Mouse (Mus musculus): ENCODE results near the gene Ccdc186. TPM values are rescaled to one million over a fixed set of nuclear protein-coding genes. Genes with fewer than 3 reads are reported as not detected.

Gene Ccdc186
- 18.3 and 23.3 TPM in 2 replicates for polyA plus RNA-seq (2015; fragmentation: Nextera tagmentation; extraction: Ambion mirVana)

DNA sequence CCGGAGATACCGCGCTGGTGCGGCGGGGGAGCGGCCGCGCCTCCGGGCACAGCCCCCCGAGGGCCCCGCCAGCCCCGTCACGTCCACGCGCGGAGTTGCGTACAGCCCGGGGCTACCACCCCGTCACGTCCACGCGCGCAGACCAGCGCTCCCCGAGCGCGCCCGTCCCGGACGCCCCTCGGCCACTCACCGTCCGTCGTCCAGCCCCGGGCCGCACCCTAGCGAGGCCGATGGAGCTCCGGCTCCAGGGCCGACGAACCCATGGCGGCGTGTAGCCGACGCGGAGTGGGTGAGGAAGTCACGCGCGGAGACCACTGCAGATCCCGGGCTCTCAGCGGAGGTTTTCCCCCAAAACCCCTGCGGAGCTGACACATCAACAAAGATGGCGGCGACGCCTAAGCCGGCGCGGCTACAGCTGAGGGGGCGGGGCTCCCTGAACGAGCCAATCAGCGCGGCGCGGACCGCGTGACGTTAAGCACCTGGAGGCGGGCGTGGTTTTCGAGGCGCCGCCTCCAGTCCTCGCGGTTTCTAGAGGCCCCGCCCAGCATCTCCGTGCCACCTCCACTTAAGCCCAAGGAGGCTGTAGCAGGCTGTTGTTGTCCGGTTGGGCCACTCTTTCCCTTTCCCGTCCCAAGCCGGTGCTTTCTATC lies at the start of gene Ccdc186:
Gene Ccdc186, minus strand, starts transcription at position 393 of the 650 bp plus-strand sequence.
- peak; percentile 95 for ATAC-seq (replicated peaks; ENCODE audit: low FRiP score)
- H3K4me1 ChIP-seq, result peaks cover 45% of the 10 kb centered on the region
- H3K9me3 ChIP-seq (replicated peaks), result no peaks in the 10 kb centered on the region
- peaks cover 13% of the 10 kb centered on the region for H3K27me3 ChIP-seq
- no peaks in the 10 kb centered on the region for H3K36me3 ChIP-seq
- WGBS, result under 1% methylated on average over 79 of the region's 79 CpGs
- H3K4me2 ChIP-seq, result peak within 1 kb of the TSS; percentile 70
- peak within 1 kb of the TSS; percentile 80 for H3K27ac ChIP-seq
- peak within 1 kb of the TSS; percentile 94 for H3K9ac ChIP-seq
- H3K4me3 ChIP-seq (replicated peaks), result peak within 1 kb of the TSS; percentile 96

- peaks cover 30% of the 10 kb centered on the region for H3K27me3 ChIP-seq
- 70% methylated on average over 4 of the region's 4 CpGs for WGBS
- H3K36me3 ChIP-seq, result no peaks in the 10 kb centered on the region
- ATAC-seq (replicated peaks; ENCODE audit: low FRiP score), result no peak
- H3K27ac ChIP-seq, result no peak overlapping the region
- H3K4me2 ChIP-seq, result no peak overlapping the region
- no peak overlapping the region for H3K4me3 ChIP-seq (replicated peaks)
- H3K9ac ChIP-seq, result no peak overlapping the region
- H3K9me3 ChIP-seq (replicated peaks), result no peaks in the 10 kb centered on the region
- H3K4me1 ChIP-seq, result peaks cover 13% of the 10 kb centered on the region
Observed at GRCm38 (mm10) chr19:56867701-56868100, 45.7 kb upstream of the Ccdc186 start.

GRCm38 (mm10) chr19:56856455-56856854 lies 34.5 kb upstream of the Ccdc186 start:
- ATAC-seq (replicated peaks; ENCODE audit: low FRiP score), result no peak
- Histone ChIP-seq H3K4me2 (no peak overlapping the region), H3K27me3 (no peaks in the 10 kb centered on the region), H3K4me1 (0 out of 2 replicates have a peak, but pooled peaks cover 3% of the 10 kb centered on the region), H3K9ac (no peak overlapping the region), H3K36me3 (no peaks in the 10 kb centered on the region), H3K4me3 (replicated peaks) (no peak overlapping the region), H3K27ac (no peak overlapping the region), H3K9me3 (replicated peaks) (no peaks in the 10 kb centered on the region)
- 34% methylated on average over 5 of the region's 5 CpGs for WGBS

GRCm38 (mm10) chr19:56852590-56852989 lies 30.6 kb upstream of the Ccdc186 start:
- Histone ChIP-seq H3K27me3 (no peaks in the 10 kb centered on the region), H3K27ac (no peak overlapping the region), H3K4me3 (replicated peaks) (no peak overlapping the region), H3K9me3 (replicated peaks) (no peaks in the 10 kb centered on the region), H3K4me2 (no peak overlapping the region), H3K9ac (no peak overlapping the region), H3K4me1 (no peaks in the 10 kb centered on the region), H3K36me3 (no peaks in the 10 kb centered on the region)
- ATAC-seq (replicated peaks; ENCODE audit: low FRiP score), result no peak

DNA sequence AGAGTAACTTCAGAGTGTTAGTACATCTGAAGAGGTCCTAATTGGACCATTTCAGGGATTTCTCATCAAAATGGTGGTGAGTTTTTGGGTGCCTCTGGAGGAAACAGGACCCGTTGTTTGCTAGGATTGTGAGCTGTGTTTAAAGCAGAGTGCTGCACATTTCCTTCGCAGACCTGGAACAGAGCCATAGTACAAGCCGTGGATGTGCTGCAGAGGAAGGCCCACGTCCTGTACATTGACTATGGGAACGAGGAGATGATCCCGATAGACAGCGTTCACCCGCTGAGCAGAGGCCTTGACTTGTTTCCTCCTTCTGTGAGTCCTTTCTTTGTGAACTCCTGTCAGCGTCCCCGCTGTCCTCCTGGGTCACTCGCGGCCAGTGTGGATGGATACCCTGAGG lies 21.0 kb upstream of the Ccdc186 start:
- Histone ChIP-seq H3K27me3 (no peaks in the 10 kb centered on the region), H3K9me3 (replicated peaks) (0 out of 2 replicates have a peak, but pooled peaks cover 5% of the 10 kb centered on the region), H3K9ac (no peak overlapping the region), H3K4me3 (replicated peaks) (no peak overlapping the region), H3K4me1 (no peaks in the 10 kb centered on the region), H3K36me3 (no peaks in the 10 kb centered on the region), H3K4me2 (no peak overlapping the region), H3K27ac (no peak overlapping the region)
- 81% methylated on average over 12 of the region's 12 CpGs for WGBS
- no peak for ATAC-seq (replicated peaks; ENCODE audit: low FRiP score)

GRCm38 (mm10) chr19:56838942-56839706 lies 17.1 kb upstream of the Ccdc186 start:
- H3K9ac ChIP-seq, result no peak overlapping the region
- no peaks in the 10 kb centered on the region; the same call in 1 of the 2 replicates for H3K4me1 ChIP-seq
- H3K4me2 ChIP-seq, result no peak overlapping the region
- WGBS, result 76% methylated on average over 17 of the region's 17 CpGs
- H3K9me3 ChIP-seq (replicated peaks), result no peaks in the 10 kb centered on the region
- no peak overlapping the region for H3K27ac ChIP-seq
- no peaks in the 10 kb centered on the region for H3K36me3 ChIP-seq
- H3K27me3 ChIP-seq, result no peaks in the 10 kb centered on the region
- no peak overlapping the region for H3K4me3 ChIP-seq (replicated peaks)
- ATAC-seq (replicated peaks; ENCODE audit: low FRiP score), result no peak

DNA sequence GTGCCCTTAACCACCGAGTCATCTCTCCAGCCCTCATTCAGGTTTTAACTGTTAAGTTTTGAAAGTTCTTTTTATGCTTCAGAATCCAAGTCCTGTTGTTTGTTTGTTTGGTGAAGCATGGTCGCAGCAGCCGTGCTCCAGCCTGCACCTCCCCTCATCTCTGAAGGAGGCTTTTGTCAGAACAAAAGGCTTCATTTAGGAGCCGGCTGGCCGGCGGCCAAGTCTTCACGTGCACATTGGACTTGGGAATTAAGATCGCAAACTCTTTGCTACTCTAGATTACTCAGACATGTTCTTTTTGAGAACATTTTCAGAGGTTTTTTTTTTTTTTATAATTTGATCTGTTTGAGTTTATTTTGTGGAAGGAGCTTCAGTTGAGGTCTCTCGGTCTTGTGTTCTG lies 13.3 kb upstream of the Ccdc186 start:
- Histone ChIP-seq H3K36me3 (no peaks in the 10 kb centered on the region), H3K4me1 (no peaks in the 10 kb centered on the region; the same call in 1 of the 2 replicates), H3K4me2 (no peak overlapping the region), H3K27ac (peak overlapping the region; percentile 2; the same call in 1 of the 2 replicates), H3K9me3 (replicated peaks) (no peaks in the 10 kb centered on the region), H3K4me3 (replicated peaks) (no peak overlapping the region), H3K9ac (no peak overlapping the region), H3K27me3 (no peaks in the 10 kb centered on the region)
- ATAC-seq (replicated peaks; ENCODE audit: low FRiP score), result no peak
- WGBS, result 56% methylated on average over 9 of the region's 9 CpGs

GRCm38 (mm10) chr19:56830163-56830562 lies 8.2 kb upstream of the Ccdc186 start:
- H3K27me3 ChIP-seq, result 0 out of 2 replicates have a peak, but pooled peaks cover 3% of the 10 kb centered on the region
- 91% methylated on average over 4 of the region's 4 CpGs for WGBS

DNA sequence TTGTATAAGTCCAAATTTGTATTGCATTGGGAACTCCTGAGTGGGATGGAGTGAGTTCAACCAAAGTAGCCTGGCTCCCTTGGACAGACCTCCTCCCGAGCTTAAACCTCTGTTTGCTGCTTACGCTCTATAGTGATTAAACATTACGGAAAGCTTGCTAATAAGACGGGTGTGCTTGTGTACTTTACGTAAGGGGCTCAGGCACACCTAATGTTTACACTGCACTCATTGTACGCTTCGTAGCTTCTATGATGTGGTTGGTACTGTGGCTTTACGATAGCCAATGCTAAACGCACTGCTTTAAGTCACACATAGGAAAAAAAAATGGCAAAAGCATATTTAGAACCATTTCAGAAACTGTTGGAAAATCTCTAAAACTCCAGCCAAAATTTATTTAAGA lies 7.3 kb upstream of the Ccdc186 start:
- Histone ChIP-seq H3K9ac (no peak overlapping the region), H3K4me3 (replicated peaks) (no peak overlapping the region), H3K4me2 (no peak overlapping the region), H3K36me3 (no peaks in the 10 kb centered on the region), H3K4me1 (peaks cover 6% of the 10 kb centered on the region; the same call in 1 of the 2 replicates), H3K9me3 (replicated peaks) (no peaks in the 10 kb centered on the region), H3K27ac (no peak overlapping the region), H3K27me3 (0 out of 2 replicates have a peak, but pooled peaks cover 3% of the 10 kb centered on the region)
- no peak for ATAC-seq (replicated peaks; ENCODE audit: low FRiP score)
- WGBS, result 82% methylated on average over 9 of the region's 9 CpGs

More at GRCm38 (mm10) chr19:56830163-56830562, 8.2 kb upstream of the Ccdc186 start:
- Histone ChIP-seq H3K4me2 (no peak overlapping the region), H3K4me1 (peaks cover 6% of the 10 kb centered on the region; the same call in 1 of the 2 replicates), H3K4me3 (replicated peaks) (no peak overlapping the region), H3K36me3 (no peaks in the 10 kb centered on the region), H3K9ac (no peak overlapping the region), H3K9me3 (replicated peaks) (no peaks in the 10 kb centered on the region), H3K27ac (no peak overlapping the region)
- ATAC-seq (replicated peaks; ENCODE audit: low FRiP score), result no peak

- H3K9ac ChIP-seq, result no peak overlapping the region
- 66% methylated on average over 11 of the region's 11 CpGs for WGBS
Observed at GRCm38 (mm10) chr19:56828305-56828704, 6.3 kb upstream of the Ccdc186 start.

DNA sequence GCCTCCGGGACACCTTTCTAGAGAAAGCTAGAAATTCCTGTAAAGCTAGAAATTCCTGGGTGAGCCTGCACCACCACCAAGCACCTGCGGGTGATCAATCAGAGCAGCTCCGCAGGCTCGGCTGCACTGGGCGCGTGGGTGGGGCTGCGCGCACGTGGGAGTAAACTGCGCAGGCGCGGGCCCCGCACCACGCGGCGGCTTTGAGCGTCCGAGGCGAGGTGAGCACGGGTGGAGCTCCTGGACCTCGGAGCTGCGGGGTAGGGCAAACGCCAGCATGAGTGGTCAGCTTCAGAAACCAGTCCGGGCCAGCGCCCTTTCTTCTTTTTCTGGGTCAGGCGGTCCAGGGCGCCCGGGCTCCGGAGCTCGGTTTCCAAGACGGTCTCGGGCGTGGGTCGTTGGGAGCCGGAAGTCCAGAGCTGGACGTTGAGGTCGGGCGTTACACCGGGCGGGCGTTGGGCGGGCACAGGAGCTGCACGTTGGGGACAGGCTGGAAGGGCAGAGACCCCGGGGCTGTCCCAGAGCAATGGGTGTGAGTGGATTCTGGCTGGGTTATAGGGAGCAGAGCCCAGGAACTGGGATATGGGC lies 4.1 kb upstream of the Ccdc186 start, which contains the start of gene Tdrd1:
Gene Tdrd1, plus strand, starts transcription at position 163 of the 585 bp plus-strand sequence.
- peak within 1 kb of the TSS; percentile 20 for H3K4me3 ChIP-seq (replicated peaks)
- ATAC-seq (replicated peaks; ENCODE audit: low FRiP score), result no peak
- H3K27ac ChIP-seq, result no peak within 1 kb of the TSS

More at GRCm38 (mm10) chr19:56828305-56828704, 6.3 kb upstream of the Ccdc186 start:
- Histone ChIP-seq H3K27me3 (peaks cover 9% of the 10 kb centered on the region), H3K4me2 (no peak overlapping the region), H3K27ac (no peak overlapping the region), H3K4me1 (peaks cover 6% of the 10 kb centered on the region; the same call in 1 of the 2 replicates), H3K9me3 (replicated peaks) (no peaks in the 10 kb centered on the region), H3K36me3 (no peaks in the 10 kb centered on the region), H3K4me3 (replicated peaks) (no peak overlapping the region)
- ATAC-seq (replicated peaks; ENCODE audit: low FRiP score), result no peak

DNA sequence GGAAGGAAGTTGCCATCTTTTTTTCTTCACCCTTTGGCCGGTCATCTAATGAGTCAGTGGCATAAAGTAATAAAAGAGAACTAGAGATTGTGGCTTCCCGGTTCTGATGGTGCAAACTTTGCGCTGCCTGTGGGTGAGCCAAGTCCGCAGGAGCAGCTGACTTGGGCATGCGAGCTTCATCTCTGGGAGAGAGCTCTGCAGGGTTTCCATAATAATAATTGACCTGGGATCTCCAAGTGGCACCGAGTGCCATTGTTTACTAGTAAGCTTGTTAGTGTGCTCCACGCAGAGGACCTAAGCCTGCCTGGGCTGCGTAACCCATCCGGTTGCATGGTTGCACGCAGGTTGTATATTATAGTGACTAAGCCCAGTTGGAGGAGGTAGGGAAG lies 452 bp upstream of the Ccdc186 start:
- peak overlapping the region; percentile 70 for H3K4me2 ChIP-seq
- H3K9me3 ChIP-seq (replicated peaks), result no peaks in the 10 kb centered on the region
- H3K4me3 ChIP-seq (replicated peaks), result peak overlapping the region; percentile 96
- H3K9ac ChIP-seq, result peak overlapping the region; percentile 47; the same call in 1 of the 2 replicates
- H3K27ac ChIP-seq, result peak overlapping the region; percentile 32
- peaks cover 41% of the 10 kb centered on the region for H3K4me1 ChIP-seq
- 18% methylated on average over 10 of the region's 10 CpGs for WGBS
- no peaks in the 10 kb centered on the region for H3K36me3 ChIP-seq
- peak; percentile 40 for ATAC-seq (replicated peaks; ENCODE audit: low FRiP score)
- H3K27me3 ChIP-seq, result peaks cover 13% of the 10 kb centered on the region

More for the DNA sequence above, 4.1 kb upstream of the Ccdc186 start, which contains the start of gene Tdrd1:
- WGBS, result 54% methylated on average over 44 of the region's 44 CpGs
- Histone ChIP-seq H3K36me3 (no peaks in the 10 kb centered on the region), H3K4me1 (peaks cover 13% of the 10 kb centered on the region), H3K4me2 (peak within 1 kb of the TSS; percentile 51), H3K9me3 (replicated peaks) (no peaks in the 10 kb centered on the region), H3K9ac (no peak within 1 kb of the TSS), H3K27me3 (peaks cover 13% of the 10 kb centered on the region)
